Mouse (Mus musculus): ENCODE results near the gene Gm29797. TPM values are rescaled to one million over a fixed set of nuclear protein-coding genes. Genes with fewer than 3 reads are reported as not detected.
A peak's percentile ranks its signal among the peaks of the same experiment; 100 is the strongest.

Gm29797 gene
- polyA plus RNA-seq, 1 experiment from 2014 or later = 0.68 TPM

GRCm38 (mm10) chr2:181662620-181663297 lies 5.9 kb downstream of the Gm29797 start:
- Histone ChIP-seq H3K36me3 (ENCODE audit: control insufficient read depth, insufficient read depth, low read length) (no peaks in the 10 kb centered on the region), H3K9me3 (ENCODE audit: control insufficient read depth, low read length) (no peaks in the 10 kb centered on the region), H3K9ac (ENCODE audit: low read length) (no peak overlapping the region), H3K27ac (replicated peaks; ENCODE audit: low read depth, low read length) (no peak overlapping the region), H3K4me3 (ENCODE audit: low read depth, low read length) (no peak overlapping the region), H3K4me1 (ENCODE audit: control insufficient read depth, insufficient read depth, low read length) (peaks cover 17% of the 10 kb centered on the region), H3K4me2 (ENCODE audit: low read depth, severe bottlenecking) (no peak overlapping the region), H3K27me3 (ENCODE audit: control insufficient read depth, insufficient read depth, low read length) (no peaks in the 10 kb centered on the region)
- ATAC-seq (ENCODE audit: insufficient number of reproducible peaks, low FRiP score, low TSS enrichment, low read depth) = no peak
- no peak for DNase-seq (ENCODE audit: low spot score)
- WGBS = 69% methylated on average over 3 of the region's 3 CpGs

- H3K4me2 ChIP-seq (ENCODE audit: low read depth, severe bottlenecking) = no peak overlapping the region
- no peaks in the 10 kb centered on the region for H3K9me3 ChIP-seq (ENCODE audit: control insufficient read depth, low read length)
- H3K4me3 ChIP-seq (ENCODE audit: low read depth, low read length) = no peak overlapping the region
- H3K4me1 ChIP-seq (ENCODE audit: control insufficient read depth, insufficient read depth, low read length) = peaks cover 17% of the 10 kb centered on the region
- no peak for ATAC-seq (ENCODE audit: insufficient number of reproducible peaks, low FRiP score, low TSS enrichment, low read depth)
- WGBS = 27% methylated on average over 4 of the region's 4 CpGs
- H3K27ac ChIP-seq (replicated peaks; ENCODE audit: low read depth, low read length) = no peak overlapping the region
- DNase-seq (ENCODE audit: low spot score) = no peak
- peaks cover under 1% of the 10 kb centered on the region; the same call in 1 of the 2 replicates for H3K27me3 ChIP-seq (ENCODE audit: control insufficient read depth, insufficient read depth, low read length)
- H3K9ac ChIP-seq (ENCODE audit: low read length) = no peak overlapping the region
- no peaks in the 10 kb centered on the region for H3K36me3 ChIP-seq (ENCODE audit: control insufficient read depth, insufficient read depth, low read length)
Observed at GRCm38 (mm10) chr2:181663298-181663630, 6.4 kb downstream of the Gm29797 start.

GRCm38 (mm10) chr2:181670285-181670912 lies 13.6 kb downstream of the Gm29797 start:
- Histone ChIP-seq H3K9me3 (ENCODE audit: control insufficient read depth, low read length) (no peaks in the 10 kb centered on the region), H3K36me3 (ENCODE audit: control insufficient read depth, insufficient read depth, low read length) (no peaks in the 10 kb centered on the region), H3K9ac (ENCODE audit: low read length) (peak overlapping the region; percentile 51), H3K27ac (replicated peaks; ENCODE audit: low read depth, low read length) (no peak overlapping the region), H3K4me2 (ENCODE audit: low read depth, severe bottlenecking) (peak overlapping the region; percentile 80), H3K4me3 (ENCODE audit: low read depth, low read length) (peak overlapping the region; percentile 37), H3K4me1 (ENCODE audit: control insufficient read depth, insufficient read depth, low read length) (peaks cover 20% of the 10 kb centered on the region), H3K27me3 (ENCODE audit: control insufficient read depth, insufficient read depth, low read length) (peaks cover 49% of the 10 kb centered on the region)
- 3% methylated on average over 56 of the region's 56 CpGs for WGBS
- ATAC-seq (ENCODE audit: insufficient number of reproducible peaks, low FRiP score, low TSS enrichment, low read depth) (0 out of 2 replicates have a peak, but pooled peaks have one; percentile 23), DNase-seq (ENCODE audit: low spot score) (peak; percentile 61)

- Histone ChIP-seq H3K9me3 (ENCODE audit: control insufficient read depth, low read length) (no peaks in the 10 kb centered on the region), H3K4me3 (ENCODE audit: low read depth, low read length) (peak overlapping the region; percentile 37), H3K36me3 (ENCODE audit: control insufficient read depth, insufficient read depth, low read length) (no peaks in the 10 kb centered on the region), H3K4me1 (ENCODE audit: control insufficient read depth, insufficient read depth, low read length) (peaks cover 24% of the 10 kb centered on the region), H3K27ac (replicated peaks; ENCODE audit: low read depth, low read length) (no peak overlapping the region), H3K27me3 (ENCODE audit: control insufficient read depth, insufficient read depth, low read length) (peaks cover 49% of the 10 kb centered on the region), H3K4me2 (ENCODE audit: low read depth, severe bottlenecking) (peak overlapping the region; percentile 80), H3K9ac (ENCODE audit: low read length) (peak overlapping the region; percentile 51)
- ATAC-seq (ENCODE audit: insufficient number of reproducible peaks, low FRiP score, low TSS enrichment, low read depth) (no peak; the same call in 1 of the 2 replicates), DNase-seq (ENCODE audit: low spot score) (peak; percentile 63)
- 2% methylated on average over 41 of the region's 41 CpGs for WGBS
Observed at GRCm38 (mm10) chr2:181670913-181671311, 14.1 kb downstream of the Gm29797 start.

- H3K9ac ChIP-seq (ENCODE audit: low read length) = peak within 1 kb of the TSS; percentile 51
- H3K27me3 ChIP-seq (ENCODE audit: control insufficient read depth, insufficient read depth, low read length) = peaks cover 49% of the 10 kb centered on the region
- H3K36me3 ChIP-seq (ENCODE audit: control insufficient read depth, insufficient read depth, low read length) = no peaks in the 10 kb centered on the region
- H3K4me3 ChIP-seq (ENCODE audit: low read depth, low read length) = peak within 1 kb of the TSS; percentile 37
- H3K9me3 ChIP-seq (ENCODE audit: control insufficient read depth, low read length) = no peaks in the 10 kb centered on the region
- DNase-seq (ENCODE audit: low spot score) = no peak
- no peak; the same call in 1 of the 2 replicates for ATAC-seq (ENCODE audit: insufficient number of reproducible peaks, low FRiP score, low TSS enrichment, low read depth)
- H3K4me2 ChIP-seq (ENCODE audit: low read depth, severe bottlenecking) = peak within 1 kb of the TSS; percentile 80
- peaks cover 24% of the 10 kb centered on the region for H3K4me1 ChIP-seq (ENCODE audit: control insufficient read depth, insufficient read depth, low read length)
- WGBS = 1% methylated on average over 43 of the region's 43 CpGs
- no peak within 1 kb of the TSS for H3K27ac ChIP-seq (replicated peaks; ENCODE audit: low read depth, low read length)
Observed at GRCm38 (mm10) chr2:181671326-181671725, 14.5 kb downstream of the Gm29797 start, which contains the start of gene Sox18. Gene Sox18 (minus strand): TSS chr2:181671640.

GRCm38 (mm10) chr2:181671984-181672383 lies 15.2 kb downstream of the Gm29797 start:
- ATAC-seq (ENCODE audit: insufficient number of reproducible peaks, low FRiP score, low TSS enrichment, low read depth) (no peak), DNase-seq (ENCODE audit: low spot score) (no peak)
- Histone ChIP-seq H3K4me2 (ENCODE audit: low read depth, severe bottlenecking) (no peak overlapping the region; the same call in 1 of the 2 replicates), H3K36me3 (ENCODE audit: control insufficient read depth, insufficient read depth, low read length) (no peaks in the 10 kb centered on the region), H3K27me3 (ENCODE audit: control insufficient read depth, insufficient read depth, low read length) (peaks cover 49% of the 10 kb centered on the region), H3K9me3 (ENCODE audit: control insufficient read depth, low read length) (no peaks in the 10 kb centered on the region), H3K4me1 (ENCODE audit: control insufficient read depth, insufficient read depth, low read length) (peaks cover 24% of the 10 kb centered on the region), H3K4me3 (ENCODE audit: low read depth, low read length) (peak overlapping the region; percentile 37), H3K9ac (ENCODE audit: low read length) (no peak overlapping the region; the same call in 1 of the 2 replicates), H3K27ac (replicated peaks; ENCODE audit: low read depth, low read length) (no peak overlapping the region)
- WGBS = 25% methylated on average over 7 of the region's 7 CpGs

GRCm38 (mm10) chr2:181673501-181673900 lies 16.7 kb downstream of the Gm29797 start:
- Histone ChIP-seq H3K27me3 (ENCODE audit: control insufficient read depth, insufficient read depth, low read length) (peaks cover 46% of the 10 kb centered on the region), H3K9ac (ENCODE audit: low read length) (no peak overlapping the region), H3K36me3 (ENCODE audit: control insufficient read depth, insufficient read depth, low read length) (no peaks in the 10 kb centered on the region), H3K4me3 (ENCODE audit: low read depth, low read length) (no peak overlapping the region), H3K4me1 (ENCODE audit: control insufficient read depth, insufficient read depth, low read length) (peaks cover 28% of the 10 kb centered on the region), H3K27ac (replicated peaks; ENCODE audit: low read depth, low read length) (no peak overlapping the region), H3K4me2 (ENCODE audit: low read depth, severe bottlenecking) (peak overlapping the region; percentile 10; the same call in 1 of the 2 replicates), H3K9me3 (ENCODE audit: control insufficient read depth, low read length) (no peaks in the 10 kb centered on the region)
- no peak for ATAC-seq (ENCODE audit: insufficient number of reproducible peaks, low FRiP score, low TSS enrichment, low read depth)
- WGBS = 80% methylated on average over 1 of the region's 1 CpGs
- no peak for DNase-seq (ENCODE audit: low spot score)

- H3K27ac ChIP-seq (replicated peaks; ENCODE audit: low read depth, low read length) = no peak overlapping the region
- H3K4me3 ChIP-seq (ENCODE audit: low read depth, low read length) = no peak overlapping the region
- WGBS = 79% methylated on average over 4 of the region's 4 CpGs
- DNase-seq (ENCODE audit: low spot score) (no peak), ATAC-seq (ENCODE audit: insufficient number of reproducible peaks, low FRiP score, low TSS enrichment, low read depth) (no peak)
- H3K4me1 ChIP-seq (ENCODE audit: control insufficient read depth, insufficient read depth, low read length) = peaks cover 31% of the 10 kb centered on the region
- no peak overlapping the region for H3K9ac ChIP-seq (ENCODE audit: low read length)
- no peak overlapping the region for H3K4me2 ChIP-seq (ENCODE audit: low read depth, severe bottlenecking)
- no peaks in the 10 kb centered on the region for H3K36me3 ChIP-seq (ENCODE audit: control insufficient read depth, insufficient read depth, low read length)
- peaks cover 39% of the 10 kb centered on the region for H3K27me3 ChIP-seq (ENCODE audit: control insufficient read depth, insufficient read depth, low read length)
- H3K9me3 ChIP-seq (ENCODE audit: control insufficient read depth, low read length) = no peaks in the 10 kb centered on the region
Observed at GRCm38 (mm10) chr2:181674934-181675333, 18.1 kb downstream of the Gm29797 start.
